12 mouse cellular contexts compared by ENCODE assay signal in the genomic region with DNA sequence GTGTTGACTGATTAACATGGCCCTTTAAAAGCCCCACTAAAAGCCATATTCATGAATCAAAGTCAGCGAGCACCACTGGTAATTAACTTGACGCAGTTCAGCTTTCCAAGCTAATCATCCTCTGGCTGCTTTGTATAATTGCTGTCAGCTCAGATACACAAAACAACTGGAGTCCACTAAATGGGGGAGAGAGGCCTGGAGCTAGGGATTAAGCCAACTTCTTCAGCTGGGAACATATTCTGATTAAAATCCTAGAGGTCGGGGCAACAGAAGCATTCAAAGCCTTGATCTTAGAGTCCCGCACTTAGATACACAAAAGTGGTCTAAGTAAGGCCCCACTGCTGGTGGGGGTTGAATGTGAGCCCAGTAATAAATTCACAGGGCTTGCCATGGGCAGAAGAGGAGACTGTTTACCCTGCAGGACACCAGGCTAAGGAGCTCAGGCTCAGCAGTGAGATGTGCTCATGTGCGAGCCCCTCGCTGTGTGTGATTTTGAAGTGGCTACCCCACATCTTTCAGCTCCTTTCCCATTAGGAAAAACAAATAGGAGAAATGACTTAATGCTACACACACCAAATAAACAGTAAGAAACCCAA. TPM values are rescaled to one million over a fixed set of nuclear protein-coding genes. Genes with fewer than 3 reads are reported as not detected.
A peak's percentile ranks its signal among the peaks of the same experiment; 100 is the strongest.
DNase-seq lines count a peak whose midpoint lies in the region; ATAC-seq and TF ChIP-seq lines count a peak whose summit lies in the region.
"Had no signal": no experiment of that assay in that cellular context is flagged by ENCODE, and none has a peak within 500 bp of the region (broad histone marks: within the 10 kb centered on the region; RNA-seq: fewer than 3 reads in every experiment).

No protein-coding gene starts in this region.

- peak; percentile 56; the same call in 1 of the 2 replicates for ATAC-seq in midbrain, embryonic 15.5 days (replicated peaks)

- H3K9ac ChIP-seq in midbrain, embryonic 15.5 days: no peak overlapping the region
- no peak overlapping the region for H3K9ac ChIP-seq in heart, adult 2 months (ENCODE audit: low read depth, low read length)

- intact Hi-C loops in heart, adult 2 months (cut with DNase I): no loop called here

- H3K36me3 ChIP-seq in embryonic facial prominence, embryonic 10.5 days (replicated peaks): no peaks in the 10 kb centered on the region
- no peaks in the 10 kb centered on the region for H3K36me3 ChIP-seq in midbrain, embryonic 15.5 days (replicated peaks)
- no peaks in the 10 kb centered on the region for H3K36me3 ChIP-seq in heart, adult 2 months (ENCODE audit: control insufficient read depth, insufficient read depth, low read length)
- H3K36me3 ChIP-seq: limb, embryonic 10.5 days had no signal

- no peak for TF ChIP-seq POLR2A in heart, adult 2 months (IDR thresholded peaks at IDR 0.05; ENCODE audit: insufficient read depth, low read depth, low read length)

- 40% methylated on average over 6 of the region's 6 CpGs for WGBS in embryonic facial prominence, embryonic 10.5 days
- WGBS in midbrain, embryonic 15.5 days: 19% methylated on average over 6 of the region's 6 CpGs
- 73% methylated on average over 6 of the region's 6 CpGs for WGBS in heart, adult 2 months

- no peak for TF ChIP-seq CTCF in heart, adult 2 months (IDR thresholded peaks at IDR 0.05)

- no peaks in the 10 kb centered on the region for H3K27me3 ChIP-seq in embryonic facial prominence, embryonic 10.5 days (replicated peaks; ENCODE audit: low read depth, poor library complexity, severe bottlenecking)
- no peaks in the 10 kb centered on the region for H3K27me3 ChIP-seq in midbrain, embryonic 15.5 days (replicated peaks)
- H3K27me3 ChIP-seq in heart, adult 2 months (ENCODE audit: control insufficient read depth, insufficient read depth, low read length): no peaks in the 10 kb centered on the region
- H3K27me3 ChIP-seq: megakaryocyte, embryonic 14.5 days had no signal

- no peaks in the 10 kb centered on the region for H3K79me2 ChIP-seq in heart, adult 2 months (replicated peaks; ENCODE audit: control insufficient read depth, insufficient read depth, low read length)

- no peak overlapping the region for H3K4me2 ChIP-seq in midbrain, embryonic 15.5 days

- no peak for TF ChIP-seq EP300 in heart, adult 2 months (IDR thresholded peaks at IDR 0.05; ENCODE audit: insufficient read depth, low read depth, low read length)

- 0 out of 2 replicates have a peak overlapping the region, but pooled peaks have one; percentile 15 for H3K27ac ChIP-seq in embryonic facial prominence, embryonic 10.5 days (replicated peaks)
- peak overlapping the region; percentile 13; the same call in 1 of the 2 replicates for H3K27ac ChIP-seq in midbrain, embryonic 15.5 days
- H3K27ac ChIP-seq in heart, adult 2 months: no peak overlapping the region
- H3K27ac ChIP-seq: limb, embryonic 10.5 days had no signal

- no peak overlapping the region for H3K4me3 ChIP-seq in embryonic facial prominence, embryonic 10.5 days
- no peak overlapping the region for H3K4me3 ChIP-seq in midbrain, embryonic 15.5 days
- no peak overlapping the region for H3K4me3 ChIP-seq in heart, adult 2 months
- H3K4me3 ChIP-seq: limb, embryonic 10.5 days; megakaryocyte, embryonic 14.5 days had no signal

- peak; percentile 21 for DNase-seq in embryo, embryonic 10 days (ENCODE audit: low spot score)
- peak; percentile 11 for DNase-seq in embryonic facial prominence, embryonic 10.5 days (ENCODE audit: low spot score)
- peak; percentile 4 for DNase-seq in kidney, adult 9 months
- no peak for DNase-seq in heart, adult 2 months
- no peak for DNase-seq in testis, postnatal 10 days (ENCODE audit: low spot score)
- no peak for DNase-seq in urinary bladder, postnatal 14 days (ENCODE audit: low spot score)
- DNase-seq: cerebellum, postnatal 36 days; gastrocnemius, postnatal 36 days; heart, postnatal 10 days had no signal

- no peaks in the 10 kb centered on the region for H3K9me3 ChIP-seq in embryonic facial prominence, embryonic 10.5 days
- H3K9me3 ChIP-seq in midbrain, embryonic 15.5 days: no peaks in the 10 kb centered on the region
- H3K9me3 ChIP-seq: limb, embryonic 10.5 days had no signal

- peaks cover 5% of the 10 kb centered on the region for H3K4me1 ChIP-seq in embryonic facial prominence, embryonic 10.5 days
- H3K4me1 ChIP-seq in midbrain, embryonic 15.5 days: peaks cover 5% of the 10 kb centered on the region
- H3K4me1 ChIP-seq in heart, adult 2 months (ENCODE audit: control insufficient read depth, insufficient read depth, low read length): no peaks in the 10 kb centered on the region
- H3K4me1 ChIP-seq: megakaryocyte, embryonic 14.5 days had no signal

RNA-seq across cellular contexts. Expression of a gene that starts 36.8 kb away (rescaled TPM):
- polyA plus RNA-seq in embryonic facial prominence, embryonic 10.5 days (2016; fragmentation: Nextera tagmentation; extraction: Ambion mirVana): 2.1 TPM in 2 replicates
- polyA plus RNA-seq in midbrain, embryonic 15.5 days (2015; fragmentation: Nextera tagmentation; extraction: Ambion mirVana): 49.5 and 55.7 TPM in 2 replicates
- under 1 TPM; 0.05 to 0.11 TPM for total RNA-seq in heart, adult 2 months (2021)
- 0.08 and 0.20 TPM in 2 replicates for polyA plus RNA-seq in heart, adult 2 months (2012; rRNA removed)

Comparison
In these comparisons a context has a peak if more than half of its experiments do, and no peak if none do; other contexts are left out.
1. DNase-seq: peak in embryo, embryonic 10 days (single experiment), embryonic facial prominence, embryonic 10.5 days (single experiment) and kidney, adult 9 months (single experiment); none in heart, adult 2 months (0 of 2), testis, postnatal 10 days (single experiment) and urinary bladder, postnatal 14 days (single experiment).
2. RNA of a gene that starts 36.8 kb away (polyA plus RNA-seq): 49.5 to 55.7 TPM in midbrain, embryonic 15.5 days; 2.1 TPM in embryonic facial prominence, embryonic 10.5 days and 0.08 to 0.20 TPM in heart, adult 2 months; every median in the first group is over 10 times any median in the second.